Mouse (Mus musculus): Measurements from ENCODE around the gene Hcrtr2.

- TF ChIP-seq CTCF (IDR thresholded peaks at IDR 0.05; ENCODE audit: borderline replicate concordance, control insufficient read depth, extremely low read depth, insufficient read depth, low read length, poor library complexity) (no peak), POLR2A (IDR thresholded peaks at IDR 0.05; ENCODE audit: control insufficient read depth, extremely low read depth, insufficient read depth, low read length, poor library complexity) (no peak)
Measured at GRCm38 (mm10) chr9:76179221-76179620, 144.4 kb downstream of the Hcrtr2 start.
